Mouse (Mus musculus) G1E (cell line): ENCODE measurements around the gene Slc25a25.

Experiments used
- CTCF ChIP-seq: IDR thresholded peaks from 2 replicates; pipeline ENCODE4 v1.5.1; 2012; ENCODE audit warnings: low read depth, low read length, inconsistent platforms, mixed read lengths
- GATA1 ChIP-seq: IDR thresholded peaks from 2 replicates; pipeline ENCODE4 v1.6.1; 2012; ENCODE audit warnings: borderline replicate concordance, low read length, inconsistent platforms, mixed read lengths
- POLR2AphosphoS5 ChIP-seq: IDR thresholded peaks from 2 replicates; pipeline ENCODE4 v1.6.1; 2012; ENCODE audit warnings: low read depth, low read length, inconsistent platforms; ENCODE audit not compliant: insufficient replicate concordance
- TAL1 ChIP-seq: conservative IDR thresholded peaks from 2 replicates; pipeline ENCODE4 v1.6.1; 2012; ENCODE audit warnings: low read depth, low read length, inconsistent platforms, mixed read lengths

- no peak for TF ChIP-seq CTCF
- TF ChIP-seq POLR2AphosphoS5, result no peak
- no peak for TF ChIP-seq TAL1
- no peak for TF ChIP-seq GATA1
Measured at GRCm38 (mm10) chr2:32374191-32374590, 77.1 kb downstream of the Slc25a25 start.
